Mouse (Mus musculus) lung, postnatal 0 days (tissue): ENCODE measurements around the gene Gopc. TPM values are rescaled to one million over a fixed set of nuclear protein-coding genes. Genes with fewer than 3 reads are reported as not detected.
"Not testable (repeated sequence)": the region's sequence is repeated elsewhere in the genome, so short reads cannot be mapped to it uniquely, and the experiment has no call there.

Source experiments
- ATAC-seq: fragments of 200-750 bp; cut with Nextera tagmentation; 2 replicates; pipeline ENCODE4 v1.8.0; 2017; ENCODE audit warnings: moderate library complexity
- DNase-seq: peaks from one replicate; pipeline ENCODE4 v3.0.0-alpha.2; 2016; ENCODE audit warnings: low spot score
- H3K27ac ChIP-seq: fragments of 300-500 bp; sonication (generic); 2 replicates; pipeline ENCODE4 v1.5.1; 2014; ENCODE audit warnings: antibody characterized with exemption, mild to moderate bottlenecking, low read length, mixed read lengths
- H3K27me3 ChIP-seq: fragments of 300-500 bp; sonication (generic); replicated peaks from 2 replicates; pipeline ENCODE4 v1.6.1; 2014; ENCODE audit warnings: low read length, mixed read lengths; ENCODE audit not compliant: insufficient read depth
- H3K36me3 ChIP-seq: fragments of 300-500 bp; sonication (generic); 2 replicates; pipeline ENCODE4 v1.6.1; 2014; ENCODE audit warnings: low read length, mixed read lengths; ENCODE audit not compliant: insufficient read depth
- H3K4me1 ChIP-seq: fragments of 300-500 bp; sonication (generic); 2 replicates; pipeline ENCODE4 v1.6.1; 2014; ENCODE audit warnings: antibody characterized with exemption, low read depth, low read length, mixed read lengths; ENCODE audit not compliant: insufficient read depth
- H3K4me2 ChIP-seq: fragments of 300-500 bp; sonication (generic); replicated peaks from 2 replicates; pipeline ENCODE4 v1.6.1; 2014; ENCODE audit warnings: low read depth, mild to moderate bottlenecking, low read length, moderate library complexity, mixed read lengths
- H3K4me3 ChIP-seq: fragments of 300-500 bp; sonication (generic); 2 replicates; pipeline ENCODE4 v1.5.1; 2014; ENCODE audit warnings: low read depth, low read length
- H3K9ac ChIP-seq: fragments of 300-500 bp; sonication (generic); replicated peaks from 2 replicates; pipeline ENCODE4 v1.6.1; 2014; ENCODE audit warnings: low read depth, mild to moderate bottlenecking
- H3K9me3 ChIP-seq: fragments of 300-500 bp; sonication (generic); 2 replicates; pipeline ENCODE4 v1.6.1; 2016; ENCODE audit warnings: low read length, mixed read lengths
- CTCF ChIP-seq: IDR thresholded peaks from 2 replicates; pipeline ENCODE4 v1.5.1; 2016; ENCODE audit warnings: antibody characterized with exemption, mild to moderate bottlenecking
- EP300 ChIP-seq: IDR thresholded peaks from 2 replicates; pipeline ENCODE4 v1.6.1; 2016; ENCODE audit warnings: antibody characterized with exemption, mild to moderate bottlenecking, control low read depth
- WGBS: fragments of 180-500 bp; shearing (Covaris S2); extraction: QIAGEN DNeasy Blood & Tissue Kit; methylation state at CpG from one replicate; pipeline ENCODE4 v1.1.7; 2014; 5-methylcytosine and 5-hydroxymethylcytosine counted together
- polyA plus RNA-seq: library from polyadenylated mRNA; unstranded; fragments of >200 nt; fragmentation: Nextera tagmentation; extraction: Ambion mirVana; gene quantifications from 2 replicates; pipeline ENCODE4 v1.2.1, GENCODE M21; 2015

The Gopc gene
- polyA plus RNA-seq, 1 experiment from 2014 or later: 13.7 TPM

GRCm38 (mm10) chr10:52321918-52322317, 60.0 kb downstream of the Gopc start:
- Histone ChIP-seq H3K9me3 (no peaks in the 10 kb centered on the region), H3K4me2 (no peak overlapping the region), H3K36me3 (peaks cover 10% of the 10 kb centered on the region), H3K4me1 (no peaks in the 10 kb centered on the region), H3K27me3 (no peaks in the 10 kb centered on the region), H3K9ac (no peak overlapping the region), H3K27ac (no peak overlapping the region), H3K4me3 (no peak overlapping the region)
- TF ChIP-seq EP300 (no peak), CTCF (no peak)
- ATAC-seq (no peak), DNase-seq (no peak)
- WGBS: 77% methylated on average over 3 of the region's 3 CpGs

GRCm38 (mm10) chr10:52319506-52320286, 62.2 kb downstream of the Gopc start:
- TF ChIP-seq EP300 (no peak), CTCF (no peak)
- no peak for DNase-seq
- H3K9ac ChIP-seq: no peak overlapping the region
- H3K4me1 ChIP-seq: no peaks in the 10 kb centered on the region
- H3K36me3 ChIP-seq: peaks cover 10% of the 10 kb centered on the region
- no peaks in the 10 kb centered on the region for H3K27me3 ChIP-seq
- no peak overlapping the region for H3K27ac ChIP-seq
- H3K4me3 ChIP-seq: no peak overlapping the region
- no peaks in the 10 kb centered on the region for H3K9me3 ChIP-seq
- WGBS: 88% methylated on average over 28 of the region's 28 CpGs
- no peak for ATAC-seq
- H3K4me2 ChIP-seq: no peak overlapping the region

GRCm38 (mm10) chr10:52309196-52309595, 72.7 kb downstream of the Gopc start:
- Histone ChIP-seq H3K27me3 (no peaks in the 10 kb centered on the region), H3K9me3 (no peaks in the 10 kb centered on the region), H3K4me3 (no peak overlapping the region), H3K36me3 (no peaks in the 10 kb centered on the region), H3K4me1 (no peaks in the 10 kb centered on the region), H3K4me2 (no peak overlapping the region), H3K9ac (no peak overlapping the region), H3K27ac (peak overlapping the region; percentile 16; the same call in 1 of the 2 replicates)
- WGBS: 59% methylated on average over 8 of the region's 8 CpGs
- peak; percentile 90 for ATAC-seq
- TF ChIP-seq CTCF: no peak; the same call in 1 of the 2 replicates
- peak; percentile 90 for TF ChIP-seq EP300
- DNase-seq: peak; percentile 61

GRCm38 (mm10) chr10:52304574-52304973, 77.3 kb downstream of the Gopc start:
- Histone ChIP-seq H3K27me3 (no peaks in the 10 kb centered on the region), H3K9ac (no peak overlapping the region), H3K27ac (no peak overlapping the region), H3K4me2 (no peak overlapping the region), H3K9me3 (no peaks in the 10 kb centered on the region), H3K4me1 (no peaks in the 10 kb centered on the region), H3K36me3 (no peaks in the 10 kb centered on the region), H3K4me3 (no peak overlapping the region)
- DNase-seq (no peak), ATAC-seq (no peak)
- TF ChIP-seq CTCF (no peak), EP300 (no peak)
- 70% methylated on average over 7 of the region's 7 CpGs for WGBS

- no peak for ATAC-seq
- TF ChIP-seq CTCF: no peak
- no peak for TF ChIP-seq EP300
- H3K9me3 ChIP-seq: no peaks in the 10 kb centered on the region
Observed at GRCm38 (mm10) chr10:52302271-52302670, 79.7 kb downstream of the Gopc start.

GRCm38 (mm10) chr10:52301766-52302165, 80.2 kb downstream of the Gopc start:
- H3K4me3 ChIP-seq: no peak overlapping the region
- H3K4me2 ChIP-seq: no peak overlapping the region
- no peak for DNase-seq
- TF ChIP-seq CTCF (no peak), EP300 (no peak)
- no peaks in the 10 kb centered on the region for H3K36me3 ChIP-seq
- H3K4me1 ChIP-seq: no peaks in the 10 kb centered on the region
- H3K27ac ChIP-seq: no peak overlapping the region
- H3K27me3 ChIP-seq: no peaks in the 10 kb centered on the region
- WGBS: 95% methylated on average over 4 of the region's 4 CpGs
- no peak overlapping the region for H3K9ac ChIP-seq
- H3K9me3 ChIP-seq: no peaks in the 10 kb centered on the region
- ATAC-seq: no peak

More at GRCm38 (mm10) chr10:52302271-52302670, 79.7 kb downstream of the Gopc start:
- DNase-seq: no peak
- H3K9ac ChIP-seq: no peak overlapping the region
- H3K4me1 ChIP-seq: no peaks in the 10 kb centered on the region
- H3K4me3 ChIP-seq: no peak overlapping the region
- no peak overlapping the region for H3K4me2 ChIP-seq
- no peaks in the 10 kb centered on the region for H3K36me3 ChIP-seq
- no peak overlapping the region for H3K27ac ChIP-seq
- H3K27me3 ChIP-seq: no peaks in the 10 kb centered on the region

- H3K4me2 ChIP-seq, H3K9ac ChIP-seq, H3K27me3 ChIP-seq, H3K27ac ChIP-seq, DNase-seq, H3K9me3 ChIP-seq, ATAC-seq, H3K4me1 ChIP-seq, H3K36me3 ChIP-seq, H3K4me3 ChIP-seq: not testable (repeated sequence)
Observed at GRCm38 (mm10) chr10:52298568-52298967, 83.4 kb downstream of the Gopc start.
